Mouse (Mus musculus) heart, adult 2 months (tissue): ENCODE results near the gene Btnl6. TPM values are rescaled to one million over a fixed set of nuclear protein-coding genes. Genes with fewer than 3 reads are reported as not detected.
"Not testable (repeated sequence)": the region's sequence is repeated elsewhere in the genome, so short reads cannot be mapped to it uniquely, and the experiment has no call there.

Experiments used
- DNase-seq, 2 experiments: peaks; one replicate each; pipeline ENCODE4 v3.0.0; 2021
- H3K27ac ChIP-seq: fragments of 200-600 bp; 2 replicates; pipeline ENCODE4 v1.8.1; 2022
- H3K27me3 ChIP-seq: fragments of 200-500 bp; 2 replicates; pipeline ENCODE4 v1.6.1; 2012; ENCODE audit warnings: mild to moderate bottlenecking, low read length, inconsistent platforms, mixed read lengths; ENCODE audit not compliant: control insufficient read depth, insufficient read depth
- H3K36me3 ChIP-seq: fragments of 200-500 bp; 2 replicates; pipeline ENCODE4 v1.6.1; 2012; ENCODE audit warnings: low read length, inconsistent platforms; ENCODE audit not compliant: control insufficient read depth, insufficient read depth
- H3K4me1 ChIP-seq: fragments of 200-500 bp; 2 replicates; pipeline ENCODE4 v1.6.1; 2011; ENCODE audit warnings: low read length; ENCODE audit not compliant: control insufficient read depth, insufficient read depth
- H3K4me3 ChIP-seq: fragments of 200-600 bp; 2 replicates; pipeline ENCODE4 v1.8.1; 2022
- H3K79me2 ChIP-seq: fragments of 200-500 bp; replicated peaks from 2 replicates; pipeline ENCODE4 v1.6.1; 2012; ENCODE audit warnings: mild to moderate bottlenecking, inconsistent platforms, low read length, moderate library complexity, mixed read lengths; ENCODE audit not compliant: control insufficient read depth, insufficient read depth
- H3K9ac ChIP-seq: fragments of 200-500 bp; 2 replicates; pipeline ENCODE4 v1.6.1; 2012; ENCODE audit warnings: low read depth, mild to moderate bottlenecking, control low read depth, inconsistent platforms, low read length, mixed read lengths
- CTCF ChIP-seq: fragments of 200-600 bp; IDR thresholded peaks from 2 replicates; pipeline ENCODE4 v1.8.1; 2022; ENCODE audit warnings: antibody characterized with exemption, mild to moderate bottlenecking, moderate library complexity
- EP300 ChIP-seq: fragments of 200-500 bp; IDR thresholded peaks from 2 replicates; pipeline ENCODE4 v1.6.1; 2011; ENCODE audit warnings: low read depth, low read length, control low read depth; ENCODE audit not compliant: insufficient read depth
- POLR2A ChIP-seq: fragments of 200-500 bp; IDR thresholded peaks from 2 replicates; pipeline ENCODE4 v1.6.1; 2011; ENCODE audit warnings: mild to moderate bottlenecking, low read depth, low read length, control low read depth; ENCODE audit not compliant: insufficient read depth
- WGBS: fragments of 180-500 bp; shearing (Covaris S2); methylation state at CpG from one replicate; pipeline ENCODE4 v1.1.7; 2018; 5-methylcytosine and 5-hydroxymethylcytosine counted together
- intact Hi-C: fragments of 180-260 bp; cut with DNase I; formaldehyde crosslinking; loops from one replicate; pipeline ENCODE4 v1.15.1; 2025
- polyA plus RNA-seq: library from polyadenylated mRNA; depleted of rRNA; stranded (reverse); fragments of >200 nt; gene quantifications from 2 replicates; pipeline ENCODE4 v1.2.3, GENCODE M21; 2012; rRNA removed
- total RNA-seq, 2 experiments: library from RNA; stranded (reverse); gene quantifications; 2 replicates each; pipeline ENCODE4 v1.2.3; 2021

The Btnl6 gene
- total and polyA plus RNA-seq, 3 experiments: not detected

- H3K79me2 ChIP-seq: no peaks in the 10 kb centered on the region
- intact Hi-C loops: no loop called here
- no peak overlapping the region for H3K9ac ChIP-seq
- no peaks in the 10 kb centered on the region for H3K27me3 ChIP-seq
- H3K4me1 ChIP-seq: no peaks in the 10 kb centered on the region
- no peaks in the 10 kb centered on the region for H3K36me3 ChIP-seq
- no peak overlapping the region for H3K4me3 ChIP-seq
- no peak overlapping the region for H3K27ac ChIP-seq
- 44% methylated on average over 2 of the region's 2 CpGs for WGBS
- DNase-seq: no peak
- TF ChIP-seq EP300: no peak
- TF ChIP-seq CTCF: no peak
- TF ChIP-seq POLR2A: no peak
Measured at GRCm38 (mm10) chr17:34470491-34470890, 46.7 kb downstream of the Btnl6 start.

- H3K9ac ChIP-seq, H3K27ac ChIP-seq, H3K79me2 ChIP-seq, H3K36me3 ChIP-seq, H3K27me3 ChIP-seq, intact Hi-C loops, DNase-seq, H3K4me3 ChIP-seq, H3K4me1 ChIP-seq: not testable (repeated sequence)
Measured at GRCm38 (mm10) chr17:34465906-34466305, 51.2 kb downstream of the Btnl6 start.

GRCm38 (mm10) chr17:34459255-34459654 lies 57.9 kb downstream of the Btnl6 start:
- H3K4me1 ChIP-seq: no peaks in the 10 kb centered on the region
- H3K4me3 ChIP-seq: no peak overlapping the region
- 75% methylated on average over 3 of the region's 3 CpGs for WGBS
- no peak overlapping the region for H3K9ac ChIP-seq
- 0 out of 2 replicates have a peak, but pooled peaks cover 3% of the 10 kb centered on the region for H3K27me3 ChIP-seq
- TF ChIP-seq EP300 (no peak), POLR2A (no peak), CTCF (no peak)
- intact Hi-C loops: no loop called here
- H3K36me3 ChIP-seq: no peaks in the 10 kb centered on the region
- H3K79me2 ChIP-seq: no peaks in the 10 kb centered on the region
- no peak overlapping the region for H3K27ac ChIP-seq
- DNase-seq: no peak

Other genes starting within 250 kb of the Btnl6 start
- 10 to 100 TPM; 26.8 to 38.4 TPM for gene H2-Aa, start 229.5 kb downstream of the Btnl6 start, total RNA-seq
- gene H2-Aa, start 229.5 kb downstream of the Btnl6 start, polyA plus RNA-seq: 99.0 and 141 TPM in 2 replicates
- gene H2-Eb1, start 211.5 kb downstream of the Btnl6 start, total RNA-seq: 10 to 100 TPM; 28.9 to 36.5 TPM
- 49.5 and 74.4 TPM in 2 replicates for gene H2-Eb1, start 211.5 kb downstream of the Btnl6 start, polyA plus RNA-seq
- gene H2-Eb2, start 191.7 kb downstream of the Btnl6 start, total RNA-seq: not detected
- gene H2-Eb2, start 191.7 kb downstream of the Btnl6 start, polyA plus RNA-seq: 0.09 and 0.33 TPM in 2 replicates
- gene Btnl2, start 162.5 kb downstream of the Btnl6 start, total RNA-seq: under 1 TPM; 0.41 to 0.44 TPM
- gene Btnl2, start 162.5 kb downstream of the Btnl6 start, polyA plus RNA-seq: 0.26 and 0.31 TPM in 2 replicates
- gene Btnl1, start 140.2 kb downstream of the Btnl6 start, total RNA-seq: not detected
- gene Btnl1, start 140.2 kb downstream of the Btnl6 start, polyA plus RNA-seq: not detected in 2 replicates
- not detected for gene BC051142, start 118.5 kb downstream of the Btnl6 start, total RNA-seq
- 0.94 and 1.1 TPM in 2 replicates for gene BC051142, start 118.5 kb downstream of the Btnl6 start, polyA plus RNA-seq
- gene Btnl4, start 40.0 kb downstream of the Btnl6 start, total RNA-seq: not detected
- gene Btnl4, start 40.0 kb downstream of the Btnl6 start, polyA plus RNA-seq: not detected in 2 replicates
- gene Notch4, start 46.9 kb upstream of the Btnl6 start, total RNA-seq: 10 to 100 TPM; 30.4 to 32.3 TPM
- 21.4 and 24.8 TPM in 2 replicates for gene Notch4, start 46.9 kb upstream of the Btnl6 start, polyA plus RNA-seq
- 1 to 10 TPM; 3.9 to 5.2 TPM for gene Gpsm3, start 72.5 kb upstream of the Btnl6 start, total RNA-seq
- 4.4 and 6.4 TPM in 2 replicates for gene Gpsm3, start 72.5 kb upstream of the Btnl6 start, polyA plus RNA-seq
- gene Pbx2, start 73.9 kb upstream of the Btnl6 start, total RNA-seq: 10 to 100 TPM; 16.1 to 18.4 TPM
- 22.1 and 28.3 TPM in 2 replicates for gene Pbx2, start 73.9 kb upstream of the Btnl6 start, polyA plus RNA-seq
- under 1 TPM; 0.14 to 0.18 TPM for gene Ager, start 80.5 kb upstream of the Btnl6 start, total RNA-seq
- gene Ager, start 80.5 kb upstream of the Btnl6 start, polyA plus RNA-seq: 0.38 and 2.2 TPM in 2 replicates
- 10 to 100 TPM; 37.6 to 40.4 TPM for gene Rnf5, start 86.3 kb upstream of the Btnl6 start, total RNA-seq
- gene Rnf5, start 86.3 kb upstream of the Btnl6 start, polyA plus RNA-seq: 71.7 and 92.2 TPM in 2 replicates
- 10 to 100 TPM; 64.8 to 68.9 TPM for gene Agpat1, start 86.9 kb upstream of the Btnl6 start, total RNA-seq
- 178 and 184 TPM in 2 replicates for gene Agpat1, start 86.9 kb upstream of the Btnl6 start, polyA plus RNA-seq
- 1 to 10 TPM; 1.2 to 1.8 TPM for gene Egfl8, start 98.6 kb upstream of the Btnl6 start, total RNA-seq
- 2.4 and 3.4 TPM in 2 replicates for gene Egfl8, start 98.6 kb upstream of the Btnl6 start, polyA plus RNA-seq
- gene Ppt2, start 111.2 kb upstream of the Btnl6 start, total RNA-seq: 10 to 100 TPM; 53.0 to 63.9 TPM
- gene Ppt2, start 111.2 kb upstream of the Btnl6 start, polyA plus RNA-seq: 50.5 and 55.7 TPM in 2 replicates
- gene Prrt1, start 112.2 kb upstream of the Btnl6 start, total RNA-seq: 1 to 10 TPM in 1 of 2 experiments, under 1 TPM in 1; 0.86 to 1.4 TPM
- 2.7 and 7.0 TPM in 2 replicates for gene Prrt1, start 112.2 kb upstream of the Btnl6 start, polyA plus RNA-seq
- gene Fkbpl, start 127.4 kb upstream of the Btnl6 start, total RNA-seq: 1 to 10 TPM; 7.9 TPM
- 4.0 and 8.8 TPM in 2 replicates for gene Fkbpl, start 127.4 kb upstream of the Btnl6 start, polyA plus RNA-seq
- 10 to 100 TPM; 15.3 to 18.4 TPM for gene Atf6b, start 129.8 kb upstream of the Btnl6 start, total RNA-seq
- 25.3 and 27.4 TPM in 2 replicates for gene Atf6b, start 129.8 kb upstream of the Btnl6 start, polyA plus RNA-seq
- gene Tnxb, start 153.2 kb upstream of the Btnl6 start, total RNA-seq: 10 to 100 TPM; 28.5 to 28.8 TPM
- 27.3 and 32.7 TPM in 2 replicates for gene Tnxb, start 153.2 kb upstream of the Btnl6 start, polyA plus RNA-seq
- gene C4b, start 226.5 kb upstream of the Btnl6 start, total RNA-seq: 10 to 100 TPM; 16.8 to 19.7 TPM
- gene C4b, start 226.5 kb upstream of the Btnl6 start, polyA plus RNA-seq: 18.0 and 26.6 TPM in 2 replicates